Mouse (Mus musculus): ENCODE results near the gene Me1.

Me1 gene

DNA sequence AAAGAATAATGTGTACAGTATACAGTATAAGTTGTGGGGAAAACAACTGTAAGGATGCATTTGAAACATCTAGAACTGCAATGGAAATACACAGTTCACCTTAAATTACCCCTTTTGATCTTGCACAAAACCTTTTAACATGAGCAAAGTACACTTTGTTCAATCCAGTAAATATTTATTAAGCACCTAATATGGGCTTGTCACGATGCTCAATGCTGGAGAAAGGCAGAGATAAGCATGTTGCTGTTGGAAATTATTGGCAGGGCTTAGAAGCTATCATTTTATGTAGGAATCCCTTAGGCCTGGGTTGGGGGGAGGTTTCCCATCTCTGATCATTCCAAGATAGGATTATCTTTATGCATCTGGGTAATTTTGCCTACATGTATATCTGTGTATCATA is 11.7 kb upstream of the Me1 start:
- DNase-seq = no peak

DNA sequence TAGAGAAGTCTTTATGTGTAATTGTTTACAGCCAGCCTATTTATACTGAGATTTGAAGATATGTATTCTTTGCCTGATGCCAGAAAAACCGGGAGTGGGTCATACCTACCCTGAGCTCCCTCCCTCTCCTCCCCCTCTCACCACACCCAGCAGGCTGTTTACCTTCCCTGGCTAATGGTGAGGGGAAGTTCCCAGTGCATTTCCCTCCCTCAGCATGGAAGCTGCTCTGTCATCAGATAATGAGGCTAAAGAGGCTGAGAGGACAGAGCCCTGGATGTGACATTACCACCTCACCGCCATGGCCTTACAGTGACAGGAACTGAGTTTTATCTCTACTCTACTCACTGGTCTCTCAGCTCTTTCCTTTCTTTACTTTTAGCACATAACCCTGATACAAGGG is 6.1 kb upstream of the Me1 start:
- no peak for DNase-seq

DNA sequence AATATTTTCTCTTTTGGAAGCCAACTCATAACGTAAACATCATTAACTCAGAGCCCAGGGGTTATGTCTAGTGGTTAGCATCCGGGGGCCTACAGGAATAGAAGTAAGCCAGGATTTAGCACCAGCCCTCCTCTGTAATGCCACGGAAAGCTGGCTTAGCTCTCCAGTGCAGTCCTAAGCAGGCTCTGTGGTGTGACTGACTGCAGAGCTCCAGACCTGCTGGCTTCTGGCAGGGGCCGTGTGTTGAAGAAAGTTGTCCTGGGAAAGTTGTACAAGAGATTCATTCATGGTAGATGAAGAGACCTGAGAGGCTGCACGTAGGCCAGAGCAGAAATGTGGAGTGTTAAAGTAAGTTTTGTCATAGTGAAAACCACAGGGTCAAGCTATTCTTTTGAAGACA is 5.5 kb upstream of the Me1 start:
- no peak for DNase-seq

DNA sequence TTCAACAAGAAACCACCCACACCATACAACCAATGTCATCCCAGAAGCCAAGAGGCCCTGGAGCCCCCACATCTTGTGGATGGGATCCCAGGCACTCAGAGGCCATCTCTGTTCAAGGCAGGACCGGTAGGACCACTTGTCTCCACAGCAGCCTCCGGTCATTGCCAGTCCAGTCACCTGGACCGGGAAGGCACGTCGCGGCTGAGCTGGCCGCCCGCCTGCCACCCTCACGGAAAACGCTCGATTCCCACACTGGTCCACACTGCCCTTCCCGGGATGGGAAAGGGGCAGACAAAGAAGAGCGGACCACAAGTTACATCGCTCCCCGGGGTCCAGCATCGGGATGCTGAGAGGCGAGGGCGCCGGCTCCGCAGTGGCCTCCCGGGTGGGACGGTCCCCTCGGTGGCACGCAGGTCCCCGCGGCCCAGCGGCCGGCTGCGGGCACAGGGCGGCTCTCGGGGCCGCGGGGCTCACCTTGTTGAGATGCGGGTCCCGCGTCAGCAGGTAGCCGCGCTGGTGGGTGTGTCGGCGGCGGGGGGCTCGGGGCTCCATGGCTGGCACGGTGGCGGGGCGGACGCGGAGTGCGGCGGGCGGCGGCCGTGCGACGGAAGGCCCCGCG is 445 bp downstream of the Me1 start:
- DNase-seq = no peak

DNA sequence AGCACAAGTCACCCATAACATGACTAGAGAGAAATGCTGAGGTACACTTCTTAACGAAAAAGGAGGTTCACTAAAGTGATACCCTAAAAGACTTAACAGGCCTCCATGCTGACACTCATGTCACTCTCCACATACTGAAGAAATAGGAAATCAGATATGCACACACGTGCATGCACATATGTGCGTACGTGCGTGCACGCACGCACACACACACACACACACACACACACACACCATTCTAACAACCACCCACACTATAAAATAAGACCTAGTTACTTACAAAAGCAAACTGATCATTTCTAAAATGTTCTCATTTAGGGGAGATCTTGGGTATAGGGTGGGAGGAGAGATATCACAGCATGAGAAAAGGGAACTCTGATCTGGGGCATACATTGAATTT is 1.1 kb downstream of the Me1 start:
- no peak for DNase-seq

DNA sequence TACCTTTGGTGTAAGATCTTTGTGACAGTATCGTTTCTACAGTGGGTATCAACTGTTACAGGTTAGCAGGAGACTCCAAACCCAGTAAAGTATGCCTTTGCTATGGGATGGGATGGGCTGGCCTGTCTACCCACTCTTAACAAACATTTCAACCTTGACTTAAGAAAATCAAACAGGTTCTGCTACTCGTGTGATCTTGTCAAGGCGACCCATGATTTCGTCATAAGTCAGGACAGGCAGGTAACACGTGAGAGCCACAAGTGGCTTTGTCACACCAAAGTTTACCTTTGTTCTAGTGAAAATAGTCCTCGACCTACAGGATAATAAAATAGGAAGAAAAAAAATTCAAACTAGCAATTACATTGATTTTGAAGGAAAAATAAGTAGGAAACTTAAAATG is 1.8 kb downstream of the Me1 start:
- DNase-seq = no peak

DNA sequence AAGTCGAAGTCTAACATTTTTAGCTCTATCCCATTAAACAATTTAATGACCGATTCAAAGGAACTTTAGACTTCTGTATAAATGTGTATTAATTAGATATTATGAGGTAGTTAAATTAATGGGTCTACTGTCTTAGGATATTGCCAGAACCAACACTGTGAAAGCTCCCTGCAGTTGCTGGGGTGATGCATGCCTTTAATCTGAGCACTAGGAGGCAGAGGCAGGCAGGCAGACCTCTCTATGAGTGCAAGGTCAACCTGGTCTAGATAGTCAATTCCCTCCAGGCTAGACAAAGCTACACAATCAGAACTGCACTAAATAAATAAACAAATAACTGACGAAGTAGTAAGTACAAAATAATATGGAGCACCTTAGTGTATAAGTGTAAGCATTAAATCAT is 3.1 kb downstream of the Me1 start:
- no peak for DNase-seq

DNA sequence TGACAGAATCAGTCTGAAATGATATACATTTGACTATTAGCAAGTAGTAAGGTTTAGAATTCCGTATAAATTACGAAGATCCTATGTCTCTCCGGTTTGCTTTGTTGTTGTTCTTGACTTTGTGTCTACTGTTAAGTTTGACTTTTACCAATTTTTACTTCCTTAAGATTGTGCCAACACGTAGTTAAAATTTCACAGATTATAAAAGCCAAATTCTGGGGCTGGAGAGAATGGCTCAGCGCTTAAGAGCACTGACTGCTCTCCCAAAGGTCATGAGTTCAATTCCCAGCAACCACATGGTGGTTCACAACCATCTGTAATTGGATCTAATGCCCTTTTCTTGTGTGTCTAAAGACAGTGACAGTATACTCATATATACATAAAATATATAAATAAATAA is 3.5 kb downstream of the Me1 start:
- DNase-seq = no peak

DNA sequence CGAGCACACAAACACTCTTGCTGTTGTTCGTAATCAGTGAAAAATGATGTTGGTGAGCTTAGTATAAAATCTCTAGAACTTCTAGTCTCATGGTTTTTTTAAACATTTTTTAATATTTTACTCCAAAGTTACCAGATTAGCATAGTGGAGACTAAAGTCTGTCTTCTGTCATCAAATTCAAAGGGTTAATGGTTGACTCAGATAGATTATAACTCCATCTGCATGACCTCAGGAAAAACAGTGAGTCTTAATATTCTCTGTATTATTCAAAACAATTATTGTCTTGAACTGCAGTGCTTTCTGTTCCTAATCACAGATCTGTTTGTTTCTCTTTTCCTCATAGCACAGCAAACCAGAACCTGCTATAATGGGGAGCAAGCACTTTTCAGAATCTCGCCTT is 4.7 kb downstream of the Me1 start:
- DNase-seq = no peak

DNA sequence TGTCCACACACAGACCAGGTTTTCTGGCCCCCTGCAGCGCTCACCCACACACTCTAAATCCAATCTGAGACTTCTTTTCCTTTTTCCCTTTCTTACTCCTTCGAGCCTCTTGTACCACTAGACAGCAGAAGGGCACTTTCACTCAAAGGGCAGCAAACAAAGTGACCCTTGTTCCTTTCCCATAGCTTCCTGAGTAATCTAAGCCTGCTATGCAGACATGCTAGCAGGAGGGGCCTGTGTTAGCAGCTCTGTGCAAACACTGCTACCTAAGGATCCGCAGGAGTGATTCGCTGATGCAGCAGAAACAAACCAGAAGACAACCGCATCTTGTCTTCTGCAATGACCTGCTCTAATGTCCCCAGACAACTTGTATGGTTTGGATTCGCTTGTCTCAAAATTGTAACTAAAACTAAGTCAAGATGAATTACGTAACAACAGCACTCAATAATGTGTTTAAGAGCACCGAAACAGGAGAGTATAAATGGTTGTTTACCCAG is 12.0 kb downstream of the Me1 start:
- no peak for DNase-seq

DNA sequence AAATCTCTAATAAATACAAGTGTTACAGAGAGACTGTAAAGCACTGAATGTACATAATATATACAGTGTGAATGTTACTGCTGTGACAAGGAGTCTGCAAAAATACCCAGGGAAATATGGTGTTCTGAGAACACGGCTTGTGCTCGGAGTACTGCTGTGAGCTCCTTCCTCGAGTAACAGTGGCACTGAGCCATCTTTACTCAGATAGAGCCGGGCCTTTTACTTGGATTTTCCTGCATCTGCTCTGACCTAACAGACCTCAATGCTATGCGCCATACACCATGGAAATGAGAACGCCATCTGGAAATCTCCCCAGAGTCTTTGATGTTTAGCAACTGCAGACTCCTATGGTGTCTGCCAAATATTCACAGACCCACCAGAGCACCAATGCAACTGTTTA is 12.9 kb downstream of the Me1 start:
- DNase-seq = no peak

DNA sequence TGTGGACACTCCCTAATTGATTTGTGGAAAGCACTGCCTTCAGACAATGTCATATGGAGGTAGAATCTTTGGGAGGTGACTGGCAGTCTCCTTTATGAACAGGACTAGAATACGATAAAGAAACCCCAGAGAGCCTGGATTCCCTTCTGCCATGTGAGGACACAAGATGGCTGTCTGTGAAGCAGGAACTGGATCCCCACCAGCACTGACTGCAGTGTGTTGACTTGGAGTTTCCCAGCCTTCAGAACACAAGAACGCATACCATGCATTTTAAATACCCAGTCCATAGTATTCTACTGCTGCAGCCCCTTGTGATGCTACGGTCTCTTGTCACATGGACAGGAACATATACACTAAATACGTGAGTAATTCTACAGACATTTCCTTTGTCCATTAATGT is 13.5 kb downstream of the Me1 start:
- DNase-seq = no peak

DNA sequence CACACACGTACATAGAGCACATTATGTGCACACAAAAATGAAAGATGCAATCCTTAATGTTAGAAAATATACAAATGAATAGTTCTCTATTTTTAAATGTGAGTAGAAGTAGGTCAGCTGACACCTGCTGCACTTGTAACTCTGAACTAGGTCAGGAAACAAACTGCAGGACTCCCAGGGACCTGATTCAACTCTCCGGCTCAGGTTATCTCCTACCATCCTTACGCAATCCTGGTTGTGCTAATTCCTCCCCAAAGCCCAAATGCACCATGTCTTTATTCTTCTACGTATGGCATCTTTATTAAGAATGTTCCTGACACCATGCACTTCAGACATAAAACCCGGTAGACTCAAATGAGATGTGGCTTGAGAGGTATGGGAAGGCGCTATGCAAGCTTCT is 15.3 kb downstream of the Me1 start:
- DNase-seq = no peak

DNA sequence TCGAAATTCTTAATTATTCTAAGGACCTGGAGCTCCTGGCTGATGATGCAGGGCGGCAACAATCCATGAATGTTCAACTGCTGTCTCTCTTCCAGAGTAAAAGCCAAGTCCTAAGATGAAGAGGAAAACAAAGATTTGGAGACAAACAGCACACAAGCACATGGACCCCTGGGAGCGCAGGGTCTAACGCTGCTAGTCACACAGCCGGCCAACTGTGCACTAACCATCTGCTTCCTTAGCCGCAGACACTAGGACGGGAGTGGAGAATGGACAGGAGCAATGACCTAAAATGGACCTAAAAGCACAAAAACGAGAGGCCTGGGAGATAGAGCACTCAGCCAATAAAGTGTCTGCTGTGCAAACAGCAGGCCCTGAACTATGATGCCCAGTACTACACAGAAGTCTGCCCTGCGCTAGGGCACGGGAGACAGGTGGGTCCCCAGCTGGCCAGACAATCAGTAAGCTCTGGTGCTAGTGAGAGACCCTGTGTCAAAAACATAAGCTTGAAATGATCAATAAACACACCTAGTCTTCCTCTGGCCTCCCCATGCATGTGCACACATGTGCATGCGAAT is 15.8 kb downstream of the Me1 start:
- no peak for DNase-seq

DNA sequence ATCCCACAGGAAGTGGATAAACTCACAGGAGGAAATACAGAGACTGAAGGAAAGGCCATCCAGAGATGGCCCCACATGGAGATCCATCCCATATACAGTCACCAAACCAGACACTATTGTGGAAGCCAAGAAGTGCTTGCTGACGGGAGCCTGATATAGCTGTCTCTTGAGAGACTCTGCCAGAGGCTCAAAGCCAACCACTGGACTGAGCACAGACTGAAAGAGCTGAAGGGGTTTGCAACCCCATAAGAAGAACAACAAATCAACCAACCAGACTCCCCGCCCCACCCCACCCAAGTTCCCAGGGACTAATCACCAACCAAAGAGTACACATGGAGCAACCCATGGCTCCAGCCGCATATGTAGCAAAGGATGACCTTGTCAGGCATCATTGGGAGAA is 19.5 kb downstream of the Me1 start:
- DNase-seq = no peak

DNA sequence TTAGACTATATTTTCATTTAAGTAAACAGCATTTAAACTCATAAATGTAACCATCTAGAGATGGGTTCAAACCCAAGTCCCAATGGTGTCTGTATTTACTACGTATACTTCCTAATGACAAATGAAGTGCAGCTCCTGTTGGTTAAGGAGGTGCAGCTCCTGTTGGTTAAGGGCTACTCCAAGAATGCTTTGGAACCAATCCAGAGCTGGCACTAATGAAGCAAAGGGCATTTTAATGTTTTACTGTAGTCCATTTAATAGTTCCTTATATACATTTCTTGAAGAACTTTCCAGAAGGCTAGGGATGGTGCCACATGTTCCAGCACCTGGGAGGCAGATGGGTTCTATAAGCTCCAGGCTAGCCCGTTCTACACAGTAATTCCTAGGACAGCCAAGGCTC is 20.3 kb downstream of the Me1 start:
- DNase-seq = no peak

DNA sequence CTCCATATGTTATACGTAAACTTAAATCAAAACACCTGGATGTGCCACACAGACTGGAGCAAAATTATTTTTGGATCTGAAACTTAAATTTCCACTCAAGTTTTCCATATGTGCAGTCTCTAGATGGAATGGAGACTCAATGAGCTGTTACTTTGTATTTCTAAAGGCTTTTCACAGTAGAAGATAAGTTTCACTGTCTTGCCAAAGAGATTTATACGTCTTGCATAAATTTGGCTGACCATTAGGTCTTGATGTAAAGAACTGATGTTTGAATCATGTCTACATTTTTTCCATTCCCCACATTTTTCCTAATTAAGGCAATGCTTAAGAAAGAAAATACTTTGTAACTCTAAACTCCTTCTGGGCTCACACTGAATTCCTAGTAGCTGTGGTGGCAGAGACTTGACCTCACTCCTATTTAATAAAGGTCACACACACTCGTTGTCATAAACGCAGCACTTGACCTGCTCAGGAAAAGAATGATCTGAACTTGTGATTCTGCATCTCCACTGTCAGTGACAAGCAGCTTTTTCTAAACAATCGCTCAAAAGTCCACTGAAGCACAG is 22.8 kb downstream of the Me1 start:
- DNase-seq = no peak

DNA sequence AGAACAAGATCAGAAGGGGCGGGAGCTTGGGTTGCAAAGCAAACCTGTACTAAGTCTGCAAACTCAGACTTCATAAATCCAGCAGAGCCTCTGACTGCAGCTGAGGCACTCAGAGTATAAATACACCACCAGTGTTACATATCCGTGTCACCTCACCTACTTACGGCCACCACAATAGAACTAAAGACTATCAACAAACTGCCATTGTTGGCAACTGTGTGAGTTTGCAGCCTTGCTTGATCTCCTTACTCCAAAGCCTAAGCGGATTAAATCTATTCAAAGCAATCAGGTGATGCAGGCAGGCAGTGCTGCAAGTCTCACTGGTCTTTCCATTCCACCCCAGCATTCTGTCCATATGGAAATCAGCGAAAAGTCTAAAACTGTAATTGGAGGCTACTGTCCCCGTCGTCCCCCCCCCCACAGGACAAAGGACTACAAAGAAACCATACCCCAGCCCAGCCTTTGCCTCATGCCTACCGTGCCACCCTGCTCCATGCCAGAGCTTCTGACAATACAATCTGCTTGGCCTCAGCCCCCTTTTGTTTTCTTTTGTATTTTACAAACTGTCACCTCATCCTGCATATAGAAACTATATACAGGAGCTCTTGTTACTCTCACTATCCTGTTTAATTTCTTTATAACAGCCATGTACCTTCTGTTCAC is 27.0 kb downstream of the Me1 start:
- DNase-seq = no peak

DNA sequence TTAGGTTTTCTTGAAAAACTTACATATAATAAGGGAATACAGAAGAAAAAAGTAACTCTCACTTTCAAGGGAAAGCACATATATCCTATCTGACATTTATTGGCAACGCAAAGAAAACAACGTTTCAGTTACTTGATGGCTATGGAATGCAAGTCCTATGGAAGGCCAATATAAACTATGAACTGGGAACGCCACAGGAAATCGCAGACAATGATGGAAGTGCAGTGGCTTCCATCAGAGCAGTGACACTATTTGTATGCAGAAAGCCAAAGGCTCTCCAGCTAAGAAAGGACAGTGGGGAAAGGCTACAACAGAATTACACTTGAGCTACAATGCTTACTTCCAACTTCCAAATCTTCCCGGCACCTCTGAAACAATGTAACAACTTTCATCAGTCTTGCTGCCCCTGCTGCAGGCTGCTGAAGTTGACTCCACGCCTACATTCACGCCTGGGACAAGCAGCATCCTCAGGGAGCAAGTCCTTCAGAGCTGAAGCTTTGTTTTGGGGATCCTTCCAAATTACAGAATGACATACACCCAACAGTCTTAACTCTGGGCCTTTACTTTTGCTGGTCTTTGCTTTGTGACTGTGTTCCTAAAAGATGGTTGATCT is 28.5 kb downstream of the Me1 start:
- no peak for DNase-seq

DNA sequence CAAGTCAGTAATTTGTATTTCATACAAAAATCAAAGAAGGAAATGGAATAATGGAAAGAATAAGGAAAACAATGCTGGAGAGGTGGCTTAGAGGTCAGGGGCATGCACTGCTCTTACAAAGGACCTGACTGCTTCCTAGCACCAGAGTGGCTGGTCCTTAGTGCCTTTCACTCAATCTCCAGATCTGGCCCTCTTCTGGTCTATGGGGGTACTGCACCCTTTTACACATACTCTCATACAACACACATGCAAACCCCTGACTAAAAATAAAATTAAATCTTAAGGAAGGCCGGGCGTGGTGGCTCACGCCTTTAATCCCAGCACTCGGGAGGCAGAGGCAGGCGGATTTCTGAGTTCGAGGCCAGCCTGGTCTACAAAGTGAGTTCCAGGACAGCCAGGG is 34.1 kb downstream of the Me1 start:
- DNase-seq = peak in 1 of 2 experiments; percentile 11

DNA sequence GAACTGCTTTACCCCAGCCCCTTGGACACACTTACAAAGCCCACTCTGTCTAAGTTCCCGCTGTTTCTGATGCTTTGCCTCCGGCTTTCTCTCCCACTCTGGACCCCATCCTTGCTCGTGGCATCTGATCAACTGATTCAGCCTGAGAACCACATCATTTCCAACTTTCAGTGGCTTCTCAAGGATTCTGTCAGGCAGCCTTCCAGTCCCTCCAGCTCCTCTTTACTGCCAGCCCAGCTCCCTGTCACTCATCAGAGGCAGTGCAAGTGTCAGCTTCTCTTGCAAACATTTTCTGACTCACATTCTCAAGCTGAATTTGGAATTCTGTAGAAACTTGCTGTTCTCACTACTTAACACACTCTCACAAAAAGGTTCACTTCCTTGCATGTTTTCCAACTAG is 34.5 kb downstream of the Me1 start:
- DNase-seq = no peak

DNA sequence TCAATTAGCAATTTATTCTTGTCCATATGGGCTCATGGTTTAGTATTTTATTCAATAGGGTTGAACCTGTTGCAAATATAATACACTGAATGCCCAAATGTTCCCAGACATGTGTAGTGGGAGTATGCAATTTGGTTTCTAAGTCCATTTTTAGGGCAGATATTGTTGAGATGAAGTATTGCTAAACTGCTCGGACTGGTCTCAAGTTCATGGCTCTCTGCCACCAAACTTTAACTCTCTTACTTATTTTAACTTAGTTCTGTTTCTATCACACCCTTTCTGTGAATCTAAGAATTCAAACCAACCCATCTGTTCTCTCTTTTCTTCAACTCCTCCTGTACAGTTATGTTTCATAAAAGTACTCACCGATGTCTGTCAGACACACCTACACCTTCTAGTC is 35.4 kb downstream of the Me1 start:
- no peak for DNase-seq

DNA sequence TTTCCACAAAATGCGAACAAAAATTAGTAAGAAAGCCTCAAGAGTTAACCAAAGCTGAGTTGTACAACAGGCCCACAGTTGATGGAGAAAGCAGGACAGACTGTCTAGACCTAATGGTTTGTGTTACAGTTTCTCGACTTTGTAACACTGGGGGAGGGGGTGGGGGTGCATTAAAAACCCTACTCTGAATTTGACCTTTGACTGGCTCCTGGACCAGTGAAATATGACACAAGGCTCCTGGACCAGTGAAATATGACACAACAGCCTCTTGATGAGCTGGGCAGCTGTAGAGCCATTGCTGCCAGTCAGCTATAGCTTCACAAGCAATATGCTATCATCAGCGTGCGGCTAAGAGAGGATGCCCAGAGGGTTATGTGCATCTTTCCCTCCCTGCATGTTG is 37.4 kb downstream of the Me1 start:
- DNase-seq = no peak

DNA sequence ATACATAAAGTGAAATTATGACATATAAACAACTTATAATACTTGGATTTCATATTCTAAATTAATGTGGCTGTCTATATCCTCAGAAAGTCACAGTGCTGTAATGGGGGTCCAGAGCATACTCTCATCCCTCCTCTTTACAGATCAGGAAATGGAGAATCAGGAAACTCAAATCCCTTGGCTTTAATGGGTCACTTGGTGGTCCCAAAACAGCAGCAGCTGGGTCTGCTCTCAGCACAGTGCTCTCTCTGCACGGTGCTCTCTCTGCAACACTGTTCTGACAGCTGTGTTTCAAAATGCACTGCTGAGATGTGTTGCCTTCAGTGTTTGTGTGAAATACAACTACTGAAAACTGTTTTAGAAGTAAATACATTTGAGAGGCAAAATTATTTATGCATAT is 43.6 kb downstream of the Me1 start:
- no peak for DNase-seq
